Mouse (Mus musculus) liver, embryonic 16.5 days (tissue): ENCODE measurements at regions not wholly inside any gene's neighbourhood (a gene's known extent, or its start where the extent isn't known, plus 50 kb on each side); places are given as distances from the start of the nearest gene placed in this dataset.

Experiments
- ATAC-seq: fragments of 200-750 bp; cut with Nextera tagmentation; 2 replicates; pipeline ENCODE4 v1.8.0; 2017; ENCODE audit warnings: low read depth, mild to moderate bottlenecking, moderate number of reproducible peaks, moderate library complexity
- H3K27ac ChIP-seq: fragments of 300-500 bp; sonication (generic); 2 replicates; pipeline ENCODE4 v1.5.1; 2014; ENCODE audit warnings: mild to moderate bottlenecking, low read length
- H3K27me3 ChIP-seq: fragments of 300-500 bp; sonication (generic); 2 replicates; pipeline ENCODE4 v1.6.1; 2014; ENCODE audit warnings: low read depth, low read length, mixed read lengths; ENCODE audit not compliant: control insufficient read depth, insufficient read depth
- H3K36me3 ChIP-seq: fragments of 300-500 bp; sonication (generic); 2 replicates; pipeline ENCODE4 v1.6.1; 2014; ENCODE audit warnings: mild to moderate bottlenecking; ENCODE audit not compliant: control insufficient read depth, insufficient read depth
- H3K4me1 ChIP-seq: fragments of 300-500 bp; sonication (generic); 2 replicates; pipeline ENCODE4 v1.6.1; 2014; ENCODE audit warnings: low read depth, low read length, mixed read lengths; ENCODE audit not compliant: control insufficient read depth
- H3K4me2 ChIP-seq: fragments of 300-500 bp; sonication (generic); 2 replicates; pipeline ENCODE4 v1.6.1; 2014; ENCODE audit warnings: low read depth, low read length, mixed read lengths
- H3K4me3 ChIP-seq: fragments of 300-500 bp; sonication (generic); 2 replicates; pipeline ENCODE4 v1.5.1; 2014; ENCODE audit warnings: low read depth, mild to moderate bottlenecking, low read length
- H3K9ac ChIP-seq: fragments of 300-500 bp; sonication (generic); 2 replicates; pipeline ENCODE4 v1.6.1; 2014; ENCODE audit warnings: low read depth, low read length
- H3K9me3 ChIP-seq: fragments of 300-500 bp; sonication (generic); replicated peaks from 2 replicates; pipeline ENCODE4 v1.6.1; 2016; ENCODE audit warnings: low read length; ENCODE audit not compliant: control insufficient read depth
- WGBS: fragments of 180-500 bp; shearing (Covaris S2); extraction: QIAGEN DNeasy Blood & Tissue Kit; methylation state at CpG from one replicate; pipeline ENCODE4 v1.1.7; 2014; ENCODE audit not compliant: insufficient replicate concordance; 5-methylcytosine and 5-hydroxymethylcytosine counted together

- no peak overlapping the region for H3K9ac ChIP-seq
- H3K4me1 ChIP-seq: no peaks in the 10 kb centered on the region
- no peak overlapping the region for H3K4me3 ChIP-seq
- no peaks in the 10 kb centered on the region for H3K9me3 ChIP-seq
- no peaks in the 10 kb centered on the region for H3K27me3 ChIP-seq
- 63% methylated on average over 12 of the region's 12 CpGs for WGBS
- no peak for ATAC-seq
- H3K36me3 ChIP-seq: no peaks in the 10 kb centered on the region
- H3K4me2 ChIP-seq: no peak overlapping the region
- no peak overlapping the region for H3K27ac ChIP-seq
Observed at GRCm38 (mm10) chr4:47693221-47693620, 218.8 kb downstream of the Sec61b start.

GRCm38 (mm10) chr4:47697071-47697470 lies 222.6 kb downstream of the Sec61b start:
- Histone ChIP-seq H3K4me1 (no peaks in the 10 kb centered on the region), H3K9me3 (no peaks in the 10 kb centered on the region), H3K9ac (no peak overlapping the region), H3K27ac (no peak overlapping the region), H3K4me3 (no peak overlapping the region), H3K36me3 (no peaks in the 10 kb centered on the region), H3K4me2 (no peak overlapping the region), H3K27me3 (no peaks in the 10 kb centered on the region)
- ATAC-seq: no peak
- WGBS: 70% methylated on average over 4 of the region's 4 CpGs

- Histone ChIP-seq H3K36me3 (no peaks in the 10 kb centered on the region), H3K27me3 (no peaks in the 10 kb centered on the region), H3K4me1 (no peaks in the 10 kb centered on the region), H3K9me3 (no peaks in the 10 kb centered on the region), H3K9ac (no peak overlapping the region), H3K27ac (no peak overlapping the region), H3K4me2 (no peak overlapping the region), H3K4me3 (no peak overlapping the region)
- no peak for ATAC-seq
- 59% methylated on average over 4 of the region's 4 CpGs for WGBS
Observed at GRCm38 (mm10) chr4:47698514-47698913, 224.1 kb downstream of the Sec61b start.

- no peak for ATAC-seq
- Histone ChIP-seq H3K9ac (no peak overlapping the region), H3K4me3 (no peak overlapping the region), H3K27ac (no peak overlapping the region), H3K27me3 (no peaks in the 10 kb centered on the region), H3K4me2 (no peak overlapping the region), H3K9me3 (no peaks in the 10 kb centered on the region), H3K36me3 (no peaks in the 10 kb centered on the region), H3K4me1 (no peaks in the 10 kb centered on the region)
- WGBS: 59% methylated on average over 4 of the region's 4 CpGs
Observed at GRCm38 (mm10) chr4:47698926-47699325, 224.5 kb downstream of the Sec61b start.

- H3K27ac ChIP-seq: no peak overlapping the region
- no peak overlapping the region for H3K4me2 ChIP-seq
- H3K4me1 ChIP-seq: no peaks in the 10 kb centered on the region
- ATAC-seq: no peak
- H3K9ac ChIP-seq: no peak overlapping the region
- H3K27me3 ChIP-seq: no peaks in the 10 kb centered on the region
- no peak overlapping the region for H3K4me3 ChIP-seq
- no peaks in the 10 kb centered on the region for H3K36me3 ChIP-seq
- 47% methylated on average over 2 of the region's 2 CpGs for WGBS
- H3K9me3 ChIP-seq: no peaks in the 10 kb centered on the region
Observed at GRCm38 (mm10) chr4:47703501-47703900, 229.0 kb downstream of the Sec61b start.

GRCm38 (mm10) chr4:47704607-47705006 lies 230.1 kb downstream of the Sec61b start:
- no peak overlapping the region for H3K4me2 ChIP-seq
- no peak for ATAC-seq
- no peak overlapping the region for H3K4me3 ChIP-seq
- H3K9ac ChIP-seq: no peak overlapping the region
- 23% methylated on average over 4 of the region's 4 CpGs for WGBS
- H3K27me3 ChIP-seq: no peaks in the 10 kb centered on the region
- H3K9me3 ChIP-seq: no peaks in the 10 kb centered on the region
- no peaks in the 10 kb centered on the region for H3K36me3 ChIP-seq
- H3K4me1 ChIP-seq: no peaks in the 10 kb centered on the region
- H3K27ac ChIP-seq: no peak overlapping the region

GRCm38 (mm10) chr4:47707966-47708365 lies 233.5 kb downstream of the Sec61b start:
- Histone ChIP-seq H3K27me3 (no peaks in the 10 kb centered on the region), H3K9ac (no peak overlapping the region), H3K27ac (no peak overlapping the region), H3K4me2 (no peak overlapping the region), H3K9me3 (no peaks in the 10 kb centered on the region), H3K4me1 (no peaks in the 10 kb centered on the region), H3K36me3 (no peaks in the 10 kb centered on the region), H3K4me3 (no peak overlapping the region)
- no peak for ATAC-seq

- Histone ChIP-seq H3K4me3 (no peak overlapping the region), H3K4me1 (no peaks in the 10 kb centered on the region), H3K27ac (no peak overlapping the region), H3K36me3 (no peaks in the 10 kb centered on the region), H3K9me3 (no peaks in the 10 kb centered on the region), H3K27me3 (no peaks in the 10 kb centered on the region), H3K9ac (no peak overlapping the region), H3K4me2 (no peak overlapping the region)
- 69% methylated on average over 7 of the region's 7 CpGs for WGBS
- ATAC-seq: no peak
Observed at GRCm38 (mm10) chr4:47713387-47713786, 238.9 kb downstream of the Sec61b start.

- Histone ChIP-seq H3K36me3 (no peaks in the 10 kb centered on the region), H3K4me1 (no peaks in the 10 kb centered on the region), H3K4me3 (no peak overlapping the region), H3K4me2 (no peak overlapping the region), H3K9me3 (no peaks in the 10 kb centered on the region), H3K27me3 (no peaks in the 10 kb centered on the region), H3K27ac (no peak overlapping the region), H3K9ac (no peak overlapping the region)
- ATAC-seq: no peak
- WGBS: 20% methylated on average over 8 of the region's 8 CpGs
Observed at GRCm38 (mm10) chr4:47724331-47725004, 250.0 kb downstream of the Sec61b start.
